Mouse (Mus musculus): ENCODE measurements around the gene Pih1d2. TPM values are rescaled to one million over a fixed set of nuclear protein-coding genes. Genes with fewer than 3 reads are reported as not detected.

The Pih1d2 gene
- polyA plus RNA-seq (2014; fragmentation: Nextera tagmentation; extraction: Ambion mirVana), result 6.6 and 7.5 TPM in 2 replicates

DNA sequence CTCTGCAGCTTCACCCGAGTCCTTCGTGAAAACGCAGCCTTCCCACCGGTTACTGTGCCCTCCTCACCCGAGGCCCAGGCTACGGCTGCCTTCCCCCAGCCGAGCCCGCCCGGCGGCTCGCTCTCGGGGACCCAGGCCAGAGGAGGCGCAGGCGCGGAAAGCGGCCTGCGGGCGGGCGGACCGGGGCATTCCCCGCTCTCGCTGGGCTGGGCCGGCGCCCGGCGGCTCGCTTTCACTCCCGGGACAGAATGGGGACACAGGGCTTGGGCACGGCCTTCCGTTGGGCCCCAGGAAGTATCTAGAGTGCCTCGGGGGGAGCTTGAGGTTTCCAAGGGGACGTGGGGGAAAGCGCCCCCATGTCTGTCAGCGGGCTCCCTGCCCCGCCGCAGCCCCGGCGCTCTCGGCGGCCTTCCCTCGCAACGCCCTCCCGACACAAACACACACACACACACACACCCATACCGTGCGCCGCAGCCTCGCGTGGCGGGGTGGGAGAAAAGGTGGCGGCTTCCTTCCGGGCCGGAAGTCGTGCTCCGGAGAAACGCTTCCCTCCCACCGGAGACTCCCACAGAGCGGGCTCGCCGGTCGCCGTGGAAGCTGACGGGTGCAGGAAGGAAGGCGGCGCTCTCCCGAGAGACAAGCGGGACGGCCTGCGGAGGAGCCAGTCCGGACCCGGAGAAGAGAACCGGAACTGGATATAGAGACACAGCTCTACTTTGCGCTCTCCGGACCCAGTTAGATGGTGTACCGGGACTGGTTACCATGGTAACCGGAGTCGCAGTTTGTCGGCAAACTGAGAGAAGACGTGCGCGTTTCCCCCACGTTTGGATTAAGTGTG, at the start of gene Pih1d2, which contains the start of gene Nkapd1:
Gene Pih1d2 (plus strand): TSS at position 556 of the 838 bp plus-strand sequence.
Gene Nkapd1 (minus strand): TSS at position 699 of the 838 bp plus-strand sequence.
- peak within 1 kb of the TSS; percentile 93 for H3K9ac ChIP-seq (ENCODE audit: low read length)
- H3K27ac ChIP-seq (ENCODE audit: low read depth, low read length), result peak within 1 kb of the TSS; percentile 90
- peak within 1 kb of the TSS; percentile 96 for H3K4me3 ChIP-seq (ENCODE audit: low read depth, low read length)
- H3K4me2 ChIP-seq, result peak within 1 kb of the TSS; percentile 61
- H3K36me3 ChIP-seq (ENCODE audit: control insufficient read depth, insufficient read depth, low read length), result peaks cover 8% of the 10 kb centered on the region
- no peaks in the 10 kb centered on the region for H3K27me3 ChIP-seq (ENCODE audit: control insufficient read depth, insufficient read depth, low read length)
- H3K9me3 ChIP-seq (ENCODE audit: control insufficient read depth, low read length), result no peaks in the 10 kb centered on the region
- ATAC-seq (ENCODE audit: low FRiP score) (peak; percentile 94), DNase-seq (ENCODE audit: low spot score, missing footprints) (peak; percentile 99)
- H3K4me1 ChIP-seq (ENCODE audit: control insufficient read depth, insufficient read depth, low read length), result peaks cover 7% of the 10 kb centered on the region
- WGBS, result under 1% methylated on average over 80 of the region's 81 CpGs

DNA sequence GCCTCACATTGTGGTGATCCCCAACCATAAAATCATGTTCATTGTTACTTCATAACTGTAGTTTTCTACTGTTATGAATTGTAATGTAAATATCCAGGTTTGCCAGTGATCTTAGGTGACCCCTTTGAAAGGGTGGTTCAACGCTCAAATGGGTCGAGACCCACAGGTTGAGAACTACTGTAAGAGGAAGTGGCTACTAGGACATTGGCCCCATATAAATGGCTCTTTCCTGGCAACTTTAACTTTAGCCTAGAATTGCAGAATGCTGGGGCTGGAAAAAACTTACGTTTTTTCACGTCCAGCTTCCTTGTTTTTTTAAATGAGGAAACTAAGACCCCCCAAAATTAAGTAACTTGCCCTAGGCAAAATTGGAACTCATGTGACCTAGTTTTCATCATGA, 49.7 kb upstream of the Pih1d2 start:
- Histone ChIP-seq H3K4me3 (ENCODE audit: low read depth, low read length) (no peak overlapping the region), H3K4me2 (no peak overlapping the region), H3K9me3 (ENCODE audit: control insufficient read depth, low read length) (no peaks in the 10 kb centered on the region), H3K4me1 (ENCODE audit: control insufficient read depth, insufficient read depth, low read length) (no peaks in the 10 kb centered on the region), H3K27me3 (ENCODE audit: control insufficient read depth, insufficient read depth, low read length) (no peaks in the 10 kb centered on the region), H3K9ac (ENCODE audit: low read length) (no peak overlapping the region), H3K36me3 (ENCODE audit: control insufficient read depth, insufficient read depth, low read length) (no peaks in the 10 kb centered on the region), H3K27ac (ENCODE audit: low read depth, low read length) (no peak overlapping the region)
- ATAC-seq (ENCODE audit: low FRiP score) (no peak), DNase-seq (ENCODE audit: low spot score, missing footprints) (no peak)
- 90% methylated on average over 4 of the region's 4 CpGs for WGBS

DNA sequence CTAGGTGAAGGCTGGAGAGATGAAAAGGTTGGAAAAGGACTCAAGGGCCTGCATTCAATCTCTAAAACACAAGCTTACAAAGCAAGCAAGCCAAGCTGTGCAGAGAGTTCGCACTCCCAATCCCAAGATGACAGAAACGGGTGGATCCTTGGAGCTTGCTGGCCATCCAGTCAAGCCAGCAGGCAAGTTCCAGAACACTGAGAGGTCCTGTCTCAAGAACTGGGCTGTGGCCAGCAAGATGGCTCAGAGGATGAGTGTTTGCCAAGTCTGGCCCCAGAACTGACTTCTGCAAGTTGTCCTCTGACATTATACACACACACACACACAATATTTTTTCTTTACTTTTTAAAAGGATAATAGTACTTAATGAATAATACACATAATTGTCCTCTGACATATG, 49.2 kb upstream of the Pih1d2 start:
- H3K9ac ChIP-seq (ENCODE audit: low read length), result no peak overlapping the region
- no peaks in the 10 kb centered on the region for H3K27me3 ChIP-seq (ENCODE audit: control insufficient read depth, insufficient read depth, low read length)
- H3K4me1 ChIP-seq (ENCODE audit: control insufficient read depth, insufficient read depth, low read length), result no peaks in the 10 kb centered on the region
- no peaks in the 10 kb centered on the region for H3K9me3 ChIP-seq (ENCODE audit: control insufficient read depth, low read length)
- H3K4me2 ChIP-seq, result no peak overlapping the region
- H3K36me3 ChIP-seq (ENCODE audit: control insufficient read depth, insufficient read depth, low read length), result no peaks in the 10 kb centered on the region
- ATAC-seq (ENCODE audit: low FRiP score) (no peak), DNase-seq (ENCODE audit: low spot score, missing footprints) (no peak)
- WGBS, result 98% methylated on average over 2 of the region's 2 CpGs
- no peak overlapping the region for H3K27ac ChIP-seq (ENCODE audit: low read depth, low read length)
- no peak overlapping the region for H3K4me3 ChIP-seq (ENCODE audit: low read depth, low read length)

DNA sequence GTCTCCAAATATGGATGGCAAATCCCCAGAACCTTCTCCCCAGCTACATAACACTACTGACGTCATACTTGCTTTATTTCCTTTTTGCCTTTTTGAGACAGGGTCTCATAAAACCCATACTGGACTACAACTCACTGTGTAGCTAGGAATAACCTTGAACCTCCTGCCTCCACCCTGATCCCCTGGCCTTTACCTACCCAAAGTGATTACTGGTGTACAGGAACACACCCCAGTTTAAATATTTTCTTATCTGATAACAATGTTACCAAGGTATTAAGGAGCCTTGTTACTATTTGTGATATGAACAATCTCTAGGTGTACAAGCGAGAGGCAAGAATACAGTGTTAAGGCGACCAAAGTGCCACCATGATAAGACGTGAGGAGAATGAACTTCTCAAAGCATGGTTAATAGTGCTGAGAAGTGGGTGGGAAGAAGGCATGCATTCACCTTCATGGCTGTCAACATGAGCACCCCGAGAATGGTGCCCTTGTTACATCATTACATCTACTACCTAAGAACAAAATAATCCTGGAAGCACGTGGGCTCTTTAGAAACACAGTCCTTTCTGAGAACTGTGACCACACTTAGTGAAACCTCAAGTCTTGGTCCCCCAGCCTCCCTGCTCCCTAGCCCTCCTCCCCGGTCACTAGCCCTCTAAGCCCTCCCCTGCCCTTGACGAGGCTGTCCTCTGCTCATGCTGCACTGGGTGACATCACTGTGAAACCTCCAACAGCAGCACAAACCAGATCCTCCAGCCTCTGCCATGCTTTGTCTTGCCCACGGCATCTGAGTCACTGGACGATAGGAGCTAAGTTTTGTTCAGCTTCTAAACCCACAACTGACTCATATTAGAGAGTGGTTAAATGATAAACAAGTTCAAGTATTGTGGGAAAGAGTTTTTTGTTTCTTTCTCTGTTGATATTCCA, 47.3 kb upstream of the Pih1d2 start:
- Histone ChIP-seq H3K36me3 (ENCODE audit: control insufficient read depth, insufficient read depth, low read length) (no peaks in the 10 kb centered on the region), H3K4me2 (no peak overlapping the region), H3K9me3 (ENCODE audit: control insufficient read depth, low read length) (no peaks in the 10 kb centered on the region), H3K27me3 (ENCODE audit: control insufficient read depth, insufficient read depth, low read length) (no peaks in the 10 kb centered on the region), H3K27ac (ENCODE audit: low read depth, low read length) (no peak overlapping the region), H3K9ac (ENCODE audit: low read length) (no peak overlapping the region), H3K4me3 (ENCODE audit: low read depth, low read length) (no peak overlapping the region), H3K4me1 (ENCODE audit: control insufficient read depth, insufficient read depth, low read length) (no peaks in the 10 kb centered on the region)
- no peak for DNase-seq (ENCODE audit: low spot score, missing footprints)
- 83% methylated on average over 10 of the region's 10 CpGs for WGBS
- no peak for ATAC-seq (ENCODE audit: low FRiP score)

DNA sequence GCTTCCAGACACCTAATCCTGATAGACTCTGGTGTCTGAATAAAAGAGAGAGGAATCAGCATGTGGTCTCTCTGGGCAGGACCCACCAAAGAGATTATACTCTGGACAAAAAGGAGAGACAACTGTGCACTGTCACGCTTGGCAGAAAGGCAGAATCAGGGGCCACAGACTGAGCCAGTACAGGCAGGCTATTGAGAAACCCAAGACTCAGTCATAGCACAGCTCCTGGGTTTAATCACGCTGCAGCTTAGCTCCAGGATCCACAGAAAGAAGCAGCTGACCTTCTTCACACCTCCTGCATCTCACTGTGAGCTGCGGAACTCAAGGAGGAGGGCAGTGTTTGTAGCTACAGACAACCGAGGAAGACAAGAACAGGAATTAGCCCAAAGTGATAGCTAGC, 36.8 kb upstream of the Pih1d2 start:
- no peak overlapping the region for H3K4me3 ChIP-seq (ENCODE audit: low read depth, low read length)

DNA sequence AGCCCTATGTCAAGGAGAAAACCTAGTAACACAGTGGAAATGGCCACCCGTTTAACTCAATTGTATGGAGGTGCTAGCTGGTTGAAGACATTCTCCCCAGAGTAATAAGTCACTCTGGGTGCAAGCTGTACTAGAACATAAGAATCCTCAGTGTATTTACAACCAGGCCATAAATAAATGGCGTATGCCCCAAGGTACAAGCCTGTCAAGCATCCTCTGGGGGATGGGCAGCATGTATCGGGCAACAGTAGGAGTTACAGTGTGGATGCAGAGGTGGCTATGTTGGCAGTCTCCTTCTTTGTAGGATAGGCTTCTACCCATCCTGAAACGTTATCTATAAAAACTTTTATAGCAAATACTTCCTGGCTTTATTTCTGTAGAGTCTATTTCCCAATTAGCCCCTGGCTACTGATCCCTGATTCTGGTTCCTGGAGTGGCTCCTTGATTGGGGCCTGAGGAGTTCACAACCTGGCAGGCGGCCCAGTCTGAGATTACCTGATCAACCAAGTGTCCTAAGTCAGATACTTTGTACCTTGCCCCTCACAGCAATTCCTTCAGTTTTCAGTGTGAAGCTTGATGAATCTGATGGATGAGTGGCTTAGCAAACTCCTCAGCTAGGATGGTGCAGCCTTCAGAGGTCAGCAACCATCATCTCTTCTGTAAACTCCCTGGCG, 31.8 kb upstream of the Pih1d2 start:
- WGBS, result 85% methylated on average over 6 of the region's 6 CpGs
- Histone ChIP-seq H3K4me3 (ENCODE audit: low read depth, low read length) (no peak overlapping the region), H3K27me3 (ENCODE audit: control insufficient read depth, insufficient read depth, low read length) (no peaks in the 10 kb centered on the region), H3K36me3 (ENCODE audit: control insufficient read depth, insufficient read depth, low read length) (no peaks in the 10 kb centered on the region), H3K4me2 (no peak overlapping the region), H3K9me3 (ENCODE audit: control insufficient read depth, low read length) (no peaks in the 10 kb centered on the region), H3K4me1 (ENCODE audit: control insufficient read depth, insufficient read depth, low read length) (no peaks in the 10 kb centered on the region), H3K27ac (ENCODE audit: low read depth, low read length) (no peak overlapping the region), H3K9ac (ENCODE audit: low read length) (no peak overlapping the region)
- ATAC-seq (ENCODE audit: low FRiP score), result no peak
- DNase-seq (ENCODE audit: low spot score, missing footprints), result no peak

More for the DNA sequence above, 36.8 kb upstream of the Pih1d2 start:
- Histone ChIP-seq H3K4me2 (no peak overlapping the region), H3K36me3 (ENCODE audit: control insufficient read depth, insufficient read depth, low read length) (no peaks in the 10 kb centered on the region), H3K27ac (ENCODE audit: low read depth, low read length) (no peak overlapping the region), H3K9me3 (ENCODE audit: control insufficient read depth, low read length) (no peaks in the 10 kb centered on the region), H3K9ac (ENCODE audit: low read length) (no peak overlapping the region), H3K27me3 (ENCODE audit: control insufficient read depth, insufficient read depth, low read length) (no peaks in the 10 kb centered on the region), H3K4me1 (ENCODE audit: control insufficient read depth, insufficient read depth, low read length) (no peaks in the 10 kb centered on the region)
- ATAC-seq (ENCODE audit: low FRiP score), result no peak
- WGBS, result 12% methylated on average over 4 of the region's 4 CpGs
- DNase-seq (ENCODE audit: low spot score, missing footprints), result no peak

DNA sequence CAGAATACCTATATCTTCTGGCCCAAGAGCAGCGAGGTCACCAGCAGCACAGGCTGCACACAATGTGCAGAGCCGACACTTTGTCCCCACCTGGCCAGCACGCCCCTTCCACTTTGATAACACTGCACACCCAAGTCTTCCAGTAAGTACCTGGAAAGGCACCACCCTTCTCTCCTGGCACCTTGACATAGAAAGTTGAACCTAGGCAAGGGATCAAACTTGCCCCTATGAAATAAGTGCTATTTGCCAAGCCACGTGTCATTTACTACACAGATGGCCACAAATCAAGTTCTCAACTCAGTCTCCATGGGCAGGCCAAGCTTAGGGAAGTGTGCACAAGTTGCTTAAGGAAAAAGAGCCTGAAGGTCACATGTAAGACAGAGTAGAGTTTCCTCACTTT, 30.2 kb upstream of the Pih1d2 start:
- H3K27me3 ChIP-seq (ENCODE audit: control insufficient read depth, insufficient read depth, low read length), result no peaks in the 10 kb centered on the region
- H3K9me3 ChIP-seq (ENCODE audit: control insufficient read depth, low read length), result no peaks in the 10 kb centered on the region
- no peak overlapping the region for H3K4me2 ChIP-seq
- H3K27ac ChIP-seq (ENCODE audit: low read depth, low read length), result no peak overlapping the region
- DNase-seq (ENCODE audit: low spot score, missing footprints) (no peak), ATAC-seq (ENCODE audit: low FRiP score) (no peak)
- H3K4me1 ChIP-seq (ENCODE audit: control insufficient read depth, insufficient read depth, low read length), result no peaks in the 10 kb centered on the region
- H3K4me3 ChIP-seq (ENCODE audit: low read depth, low read length), result no peak overlapping the region
- WGBS, result 84% methylated on average over 4 of the region's 4 CpGs
- no peak overlapping the region for H3K9ac ChIP-seq (ENCODE audit: low read length)
- H3K36me3 ChIP-seq (ENCODE audit: control insufficient read depth, insufficient read depth, low read length), result no peaks in the 10 kb centered on the region

DNA sequence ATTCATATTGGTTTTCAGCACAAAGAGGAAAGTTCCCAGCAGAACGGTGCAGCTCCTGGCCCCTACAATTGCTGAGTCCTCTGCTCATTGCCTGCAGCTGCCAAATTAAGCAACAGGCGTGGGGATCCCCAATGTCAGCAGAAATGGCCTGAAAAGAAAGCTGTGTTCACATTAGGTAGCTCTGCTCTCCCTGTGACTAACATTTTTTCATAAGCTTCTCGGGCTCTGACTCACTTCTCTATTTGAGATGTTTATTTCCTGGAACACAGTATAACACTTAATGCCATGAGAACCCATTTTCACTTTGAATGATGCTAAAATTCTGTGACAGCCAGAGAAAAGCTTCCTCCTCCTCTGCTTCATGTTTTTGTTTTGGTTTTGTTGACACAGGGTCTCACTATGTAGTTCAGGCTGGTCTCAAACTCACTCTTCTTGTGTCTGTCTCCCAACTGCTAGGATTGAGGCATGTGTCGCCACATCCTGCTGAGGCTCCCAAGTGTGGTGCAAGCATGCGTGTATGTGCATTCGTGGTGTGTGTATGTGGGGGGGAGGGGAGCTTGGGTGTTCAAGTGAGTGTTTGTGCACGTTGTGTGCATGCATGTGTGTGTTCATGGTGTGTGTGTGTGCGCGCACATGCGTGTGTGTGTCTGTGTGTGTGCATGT, 26.1 kb upstream of the Pih1d2 start:
- no peak overlapping the region for H3K27ac ChIP-seq (ENCODE audit: low read depth, low read length)
- no peaks in the 10 kb centered on the region for H3K9me3 ChIP-seq (ENCODE audit: control insufficient read depth, low read length)
- H3K4me1 ChIP-seq (ENCODE audit: control insufficient read depth, insufficient read depth, low read length), result no peaks in the 10 kb centered on the region
- no peaks in the 10 kb centered on the region for H3K27me3 ChIP-seq (ENCODE audit: control insufficient read depth, insufficient read depth, low read length)
- no peak overlapping the region for H3K9ac ChIP-seq (ENCODE audit: low read length)
- 81% methylated on average over 10 of the region's 10 CpGs for WGBS
- DNase-seq (ENCODE audit: low spot score, missing footprints) (no peak), ATAC-seq (ENCODE audit: low FRiP score) (no peak)
- H3K36me3 ChIP-seq (ENCODE audit: control insufficient read depth, insufficient read depth, low read length), result peaks cover 2% of the 10 kb centered on the region; the same call in 1 of the 2 replicates
- H3K4me2 ChIP-seq, result no peak overlapping the region
- H3K4me3 ChIP-seq (ENCODE audit: low read depth, low read length), result no peak overlapping the region
